Mouse (Mus musculus): ENCODE data around the gene Gadd45g. TPM values are rescaled to one million over a fixed set of nuclear protein-coding genes. Genes with fewer than 3 reads are reported as not detected.

Gadd45g gene
- total and polyA plus RNA-seq, 3 experiments: 2.5 to 2.9 (median 2.7) TPM

DNA sequence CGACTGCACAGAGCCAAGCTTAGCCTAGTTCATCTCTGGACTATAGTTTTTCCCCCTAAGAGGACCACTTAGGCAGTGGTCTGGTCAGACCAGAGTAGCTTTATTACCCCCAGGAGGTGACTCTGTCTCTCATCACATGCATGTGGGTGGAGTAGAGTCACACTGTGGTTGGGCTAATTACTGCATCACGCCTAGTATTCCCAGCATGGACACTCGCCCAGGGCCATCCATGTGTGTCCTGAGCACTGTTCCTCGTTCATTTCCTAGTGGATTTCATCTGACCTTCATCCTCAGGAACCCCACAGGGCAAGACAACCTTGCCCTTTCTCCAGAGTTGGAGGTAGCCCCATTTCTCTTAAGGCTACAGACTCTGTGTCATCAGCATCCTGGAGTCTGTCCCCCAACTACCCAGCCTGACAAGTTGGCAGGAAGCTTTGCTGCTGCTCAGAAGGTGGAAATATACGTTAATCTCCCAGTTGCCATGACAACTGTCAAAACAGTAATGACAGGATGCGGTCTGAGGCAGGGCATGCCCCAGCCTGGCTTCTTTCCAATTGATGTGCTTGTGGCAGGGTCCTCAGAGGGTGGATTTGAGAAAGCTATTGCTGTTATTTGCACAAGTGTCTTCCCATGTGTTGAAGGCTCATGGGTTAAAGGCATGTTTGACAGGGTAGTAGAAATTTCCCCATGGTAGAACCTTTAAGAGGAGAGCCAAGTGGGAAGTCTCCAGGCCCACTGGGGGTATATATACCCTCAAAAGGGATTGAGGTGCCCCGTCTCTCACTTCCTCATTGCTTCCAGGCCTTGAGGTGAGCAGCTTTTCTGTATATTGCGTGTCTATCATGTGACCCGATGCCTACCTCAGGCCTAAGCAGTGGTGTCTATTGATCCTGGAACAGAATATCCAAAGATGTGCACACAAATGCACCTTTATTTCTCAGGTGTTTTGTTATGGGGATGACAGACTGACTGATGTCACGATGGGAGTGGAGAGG lies 32.6 kb upstream of the Gadd45g start:
- no peak overlapping the region for H3K4me2 ChIP-seq (ENCODE audit: insufficient read depth, low read depth, poor library complexity, severe bottlenecking)
- TF ChIP-seq MXI1 (IDR thresholded peaks at IDR 0.05; ENCODE audit: low read depth, low read length) (peak; percentile 36; the same call in 1 of the 2 replicates), EP300 (IDR thresholded peaks at IDR 0.05; ENCODE audit: low read length) (peak; percentile 52; the same call in 1 of the 2 replicates), IRF4 (IDR thresholded peaks at IDR 0.05; ENCODE audit: low read depth, low read length) (peak; percentile 54; the same call in 1 of the 2 replicates), PAX5 (IDR thresholded peaks at IDR 0.05; ENCODE audit: low read length) (no peak), CHD1 (IDR thresholded peaks at IDR 0.05; ENCODE audit: low read depth, low read length) (no peak), USF1 (IDR thresholded peaks at IDR 0.05; ENCODE audit: low read depth, low read length) (peak; percentile 33), BHLHE40 (IDR thresholded peaks at IDR 0.05; ENCODE audit: low read depth, low read length) (peak; percentile 49; the same call in 1 of the 2 replicates)
- dilution Hi-C loops (cut with MboI; ENCODE audit: extremely low pct_ligation_motif_present, extremely low pct_unique_long_range_greater_than_20kb, low sequenced_read_pairs) (no loop called here), in situ Hi-C loops (cut with MboI; ENCODE audit: low pct_ligation_motif_present, low pct_unique_long_range_greater_than_20kb, low sequenced_read_pairs) (no loop called here)
- H3K27me3 ChIP-seq (replicated peaks): no peaks in the 10 kb centered on the region
- no peak overlapping the region for H3K4me3 ChIP-seq (replicated peaks in 1 of 3; ENCODE audit: low read depth in 2 of 3, low read length in 2 of 3, poor library complexity in 1 of 3)
- no peaks in the 10 kb centered on the region for H3K9me3 ChIP-seq (replicated peaks; ENCODE audit: low read length)
- no peaks in the 10 kb centered on the region for H3K79me2 ChIP-seq (replicated peaks; ENCODE audit: control insufficient read depth, extremely low read depth, insufficient read depth, poor library complexity, severe bottlenecking)
- H3K36me3 ChIP-seq (replicated peaks in 1 of 2; ENCODE audit: control insufficient read depth in 1 of 2, insufficient read depth in 1 of 2, low read length in 1 of 2): no peaks in the 10 kb centered on the region
- DNase-seq (ENCODE audit: extremely low read depth): peak; percentile 51
- no peak overlapping the region for H3K9ac ChIP-seq (ENCODE audit: insufficient read depth, low read depth)
- H3K27ac ChIP-seq (ENCODE audit: insufficient read depth, low read depth): no peak overlapping the region
- peaks cover 11 to 27% of the 10 kb centered on the region in 2 experiments for H3K4me1 ChIP-seq (ENCODE audit: control insufficient read depth in 1 of 2, insufficient read depth in 2 of 2)

DNA sequence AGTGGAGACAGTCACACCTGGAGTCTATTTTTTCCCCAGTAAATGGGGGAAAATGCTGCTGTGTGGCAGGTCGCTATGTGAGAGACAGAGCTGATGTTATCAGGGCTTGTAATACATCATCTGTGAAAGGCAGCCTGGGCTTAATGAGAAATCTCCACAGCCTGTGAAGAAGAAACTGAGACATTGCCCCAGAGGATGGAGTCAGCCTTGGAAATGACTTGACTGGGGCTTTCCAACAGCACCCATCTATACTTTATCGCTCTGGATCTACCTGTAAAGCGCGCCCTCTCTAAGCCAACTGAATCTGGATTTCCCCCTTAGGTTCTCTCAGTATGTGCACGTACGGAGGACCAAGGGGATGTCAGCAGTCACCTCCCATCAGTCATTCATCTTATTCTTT lies 31.8 kb upstream of the Gadd45g start:
- Histone ChIP-seq H3K4me3 (replicated peaks in 1 of 3; ENCODE audit: low read depth in 2 of 3, low read length in 2 of 3, poor library complexity in 1 of 3) (no peak overlapping the region), H3K27ac (ENCODE audit: insufficient read depth, low read depth) (no peak overlapping the region), H3K4me1 (ENCODE audit: control insufficient read depth in 1 of 2, insufficient read depth in 2 of 2) (peaks cover 11 to 22% of the 10 kb centered on the region in 2 experiments), H3K27me3 (replicated peaks) (no peaks in the 10 kb centered on the region), H3K9me3 (replicated peaks; ENCODE audit: low read length) (no peaks in the 10 kb centered on the region), H3K4me2 (ENCODE audit: insufficient read depth, low read depth, poor library complexity, severe bottlenecking) (no peak overlapping the region), H3K9ac (ENCODE audit: insufficient read depth, low read depth) (no peak overlapping the region), H3K36me3 (replicated peaks in 1 of 2; ENCODE audit: control insufficient read depth in 1 of 2, insufficient read depth in 1 of 2, low read length in 1 of 2) (no peaks in the 10 kb centered on the region), H3K79me2 (replicated peaks; ENCODE audit: control insufficient read depth, extremely low read depth, insufficient read depth, poor library complexity, severe bottlenecking) (no peaks in the 10 kb centered on the region)
- in situ Hi-C loops (cut with MboI; ENCODE audit: low pct_ligation_motif_present, low pct_unique_long_range_greater_than_20kb, low sequenced_read_pairs): no loop called here
- dilution Hi-C loops (cut with MboI; ENCODE audit: extremely low pct_ligation_motif_present, extremely low pct_unique_long_range_greater_than_20kb, low sequenced_read_pairs): no loop called here
- DNase-seq (ENCODE audit: extremely low read depth): no peak
- TF ChIP-seq TBP (conservative IDR thresholded peaks at IDR 0.05; ENCODE audit: low read depth, low read length): no peak
- TF ChIP-seq MAZ (IDR thresholded peaks at IDR 0.05; ENCODE audit: low read depth, low read length): no peak
- no peak for TF ChIP-seq CHD2 (IDR thresholded peaks at IDR 0.05; ENCODE audit: low read length)
- no peak for TF ChIP-seq ZC3H11A (IDR thresholded peaks at IDR 0.05; ENCODE audit: low read depth, low read length)
- TF ChIP-seq USF2 (conservative IDR thresholded peaks at IDR 0.05; ENCODE audit: low read depth, low read length): no peak
- no peak for TF ChIP-seq POLR2AphosphoS2 (IDR thresholded peaks at IDR 0.05; ENCODE audit: low read depth, low read length)
- TF ChIP-seq RAD21 (IDR thresholded peaks at IDR 0.05; ENCODE audit: low read depth, low read length): no peak
- TF ChIP-seq ZKSCAN1 (IDR thresholded peaks at IDR 0.05; ENCODE audit: borderline replicate concordance, low read depth, low read length): no peak
- TF ChIP-seq HCFC1 (IDR thresholded peaks at IDR 0.05; ENCODE audit: low read depth, low read length): no peak
- TF ChIP-seq ELF1 (IDR thresholded peaks at IDR 0.05; ENCODE audit: low read depth, low read length): no peak
- TF ChIP-seq PAX5 (IDR thresholded peaks at IDR 0.05; ENCODE audit: low read length): no peak
